Mouse (Mus musculus): ENCODE results near the gene Odf2.
A peak's percentile ranks its signal among the peaks of the same experiment; 100 is the strongest.

The Odf2 gene

DNA sequence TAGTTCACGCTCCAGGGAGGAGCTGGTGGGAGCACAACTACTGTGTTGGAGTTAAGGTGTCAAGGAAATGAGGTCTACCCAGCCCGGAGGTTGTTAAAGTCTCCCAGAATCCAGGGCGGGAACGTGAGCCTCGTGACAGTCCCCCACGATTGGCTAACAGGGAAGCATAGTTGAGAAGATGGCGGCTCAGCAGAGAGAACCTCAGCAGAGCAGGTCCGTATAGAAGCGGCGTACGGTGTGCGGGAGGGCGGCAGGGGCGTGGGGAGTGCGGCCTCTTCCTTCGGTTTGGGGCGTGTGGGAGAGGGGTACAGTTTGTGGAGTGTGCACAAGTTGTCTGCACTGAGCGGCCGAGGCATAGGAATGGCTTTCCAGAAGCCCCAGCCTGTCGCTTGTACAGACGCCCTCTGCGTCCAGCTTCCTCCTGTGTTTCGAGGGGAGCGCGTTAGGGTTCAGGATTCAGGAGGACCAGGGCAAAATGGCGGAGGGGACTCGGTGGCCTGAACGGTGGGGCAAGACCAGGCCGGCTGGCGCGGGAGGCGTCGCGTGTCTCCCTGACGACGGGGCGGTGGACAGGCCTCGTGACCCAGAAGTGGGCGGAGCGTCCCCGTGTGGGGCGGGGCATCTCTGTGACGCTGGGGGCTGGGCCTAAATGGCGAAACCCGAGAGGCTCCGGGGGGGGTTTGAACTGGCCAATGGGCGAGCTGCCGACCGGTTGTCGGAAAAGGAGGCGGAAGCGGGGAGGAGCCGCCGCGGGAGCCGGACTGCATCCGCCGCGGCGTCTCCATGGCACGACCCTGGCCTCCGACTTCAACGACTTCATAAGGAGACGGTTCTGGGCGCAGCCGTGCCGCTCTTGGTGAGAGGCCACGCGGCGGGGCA is at the start of gene Odf2:
Gene Odf2 (plus strand): TSS at position 156 of the 879 bp plus-strand sequence.
- DNase-seq (ENCODE audit: low read depth, low spot score) = peak; percentile 99

- DNase-seq (ENCODE audit: low read depth, low spot score) = no peak
Observed at GRCm38 (mm10) chr2:29839460-29839859, 49.6 kb upstream of the Odf2 start.

DNA sequence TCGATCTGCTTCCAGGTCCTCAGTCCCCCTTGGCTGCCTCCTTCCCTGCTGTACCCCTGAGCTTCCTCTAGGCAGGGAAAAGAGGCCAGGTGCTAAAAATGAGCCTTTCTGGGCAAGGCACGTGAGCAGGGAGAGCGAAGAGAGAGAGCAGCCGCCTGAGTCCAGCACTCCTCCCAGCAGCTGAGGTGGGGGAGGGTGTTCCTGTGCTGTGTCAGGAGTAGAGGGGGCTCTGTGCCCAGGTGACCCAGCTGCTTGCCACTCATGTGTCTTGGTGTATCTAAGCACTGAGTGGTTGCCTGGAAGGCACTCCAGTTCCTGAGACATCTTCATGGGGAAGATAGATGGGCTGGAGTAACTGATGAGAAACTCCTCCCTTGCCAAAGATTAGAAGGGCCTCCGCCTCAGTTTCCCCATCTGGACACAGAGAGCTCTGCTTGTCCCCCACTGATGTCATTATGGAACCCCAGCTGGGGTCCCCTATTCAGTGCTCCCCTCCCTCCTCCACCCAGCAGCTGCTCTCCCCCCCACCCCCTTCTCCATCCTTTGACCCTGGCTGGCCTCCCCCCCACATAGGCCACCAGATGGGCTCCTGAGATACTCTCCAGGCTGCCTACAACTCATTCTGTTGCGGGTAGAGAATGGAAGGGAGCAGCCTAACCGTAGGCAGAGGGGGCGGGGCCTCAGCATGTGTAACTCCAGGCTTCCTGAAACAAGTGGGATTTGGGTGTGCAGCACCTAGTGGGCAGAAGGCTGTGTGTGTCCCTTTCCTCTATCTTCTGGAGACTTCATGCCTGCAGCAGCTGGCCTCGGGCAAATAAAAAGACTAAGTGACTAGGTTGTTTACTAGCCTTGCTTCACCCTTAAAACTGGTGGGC is 45.6 kb upstream of the Odf2 start:
- DNase-seq (ENCODE audit: low read depth, low spot score) = no peak

DNA sequence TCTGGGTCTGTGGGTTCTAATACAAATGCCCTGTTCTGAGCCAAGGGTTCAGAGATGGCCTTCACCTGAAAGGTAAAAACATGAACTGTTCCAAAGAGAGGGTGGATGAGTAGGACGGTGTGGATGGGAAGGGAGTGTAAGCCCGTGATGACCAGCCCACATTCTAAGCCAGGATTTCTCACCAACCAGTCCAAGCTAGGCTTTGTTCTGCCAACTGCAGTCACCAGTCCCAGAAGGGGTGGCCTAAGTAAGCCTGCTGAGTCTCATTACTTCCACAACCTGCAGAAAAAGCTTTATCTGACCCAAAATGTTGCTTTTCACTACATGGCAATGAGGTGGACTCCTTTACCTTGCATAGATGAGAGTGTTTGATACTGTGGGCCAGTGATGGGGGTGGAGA is 44.9 kb upstream of the Odf2 start:
- DNase-seq (ENCODE audit: low read depth, low spot score) = no peak

GRCm38 (mm10) chr2:29844661-29845060 is 44.4 kb upstream of the Odf2 start:
- no peak for DNase-seq (ENCODE audit: low read depth, low spot score)

DNA sequence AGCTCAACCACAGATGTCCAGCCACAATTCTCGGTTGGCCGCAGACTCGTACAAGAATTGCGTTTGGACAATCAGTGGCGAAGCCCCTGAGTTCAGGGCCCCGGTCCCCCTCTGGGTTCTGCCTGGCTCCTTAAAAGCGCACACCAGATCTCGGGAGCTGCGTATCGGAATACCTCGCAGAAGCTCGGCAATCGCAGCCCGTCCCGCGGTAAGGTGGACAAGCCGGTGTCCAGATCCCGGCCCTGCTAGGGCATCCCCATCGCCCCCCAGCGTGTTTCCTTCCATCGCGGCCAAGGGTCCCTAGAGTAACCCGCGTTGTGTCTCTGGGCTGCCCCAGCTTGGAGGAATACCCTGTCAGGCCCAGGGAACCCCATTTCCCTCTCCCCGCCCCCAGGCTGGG is 43.4 kb upstream of the Odf2 start:
- DNase-seq (ENCODE audit: low read depth, low spot score) = no peak

DNA sequence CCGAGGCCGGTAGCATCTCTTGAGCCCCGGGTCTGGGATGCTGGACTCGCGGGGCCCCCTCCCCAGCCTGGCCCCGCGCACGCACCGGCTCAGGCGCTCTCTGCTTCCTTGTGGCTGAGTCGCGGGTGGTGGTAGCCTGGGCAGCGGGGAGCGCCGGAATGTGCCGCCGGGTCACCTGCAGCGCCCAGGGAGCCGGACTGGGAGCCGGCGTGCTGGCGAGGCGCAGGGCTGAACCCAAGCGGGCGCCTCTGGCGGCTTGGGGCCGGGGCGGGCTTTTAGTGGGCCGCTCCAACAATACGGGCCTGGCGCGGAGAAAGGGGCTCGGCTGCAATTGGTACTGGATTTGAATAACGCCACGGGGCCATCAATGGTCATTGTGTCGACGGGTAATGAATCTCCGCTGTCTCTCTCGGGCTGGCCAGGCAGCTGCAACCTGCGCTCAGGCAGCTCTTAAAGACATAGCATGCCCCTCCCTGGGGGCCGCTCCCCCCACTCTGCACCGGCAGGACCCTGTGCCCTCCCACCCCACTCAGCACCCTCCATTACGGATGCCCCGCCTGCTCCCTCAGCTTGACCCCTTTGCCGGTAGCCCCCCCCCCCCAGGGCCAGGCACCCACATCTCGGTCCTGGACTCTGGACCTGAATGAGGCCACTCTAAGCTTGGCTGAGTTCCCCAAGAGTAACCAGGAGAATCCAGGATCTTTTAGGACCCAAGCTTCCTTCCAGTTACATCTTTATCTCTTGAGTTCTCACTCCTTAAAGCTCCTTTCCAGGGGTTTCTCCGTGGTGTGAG is 42.8 kb upstream of the Odf2 start:
- DNase-seq (ENCODE audit: low read depth, low spot score) = no peak

DNA sequence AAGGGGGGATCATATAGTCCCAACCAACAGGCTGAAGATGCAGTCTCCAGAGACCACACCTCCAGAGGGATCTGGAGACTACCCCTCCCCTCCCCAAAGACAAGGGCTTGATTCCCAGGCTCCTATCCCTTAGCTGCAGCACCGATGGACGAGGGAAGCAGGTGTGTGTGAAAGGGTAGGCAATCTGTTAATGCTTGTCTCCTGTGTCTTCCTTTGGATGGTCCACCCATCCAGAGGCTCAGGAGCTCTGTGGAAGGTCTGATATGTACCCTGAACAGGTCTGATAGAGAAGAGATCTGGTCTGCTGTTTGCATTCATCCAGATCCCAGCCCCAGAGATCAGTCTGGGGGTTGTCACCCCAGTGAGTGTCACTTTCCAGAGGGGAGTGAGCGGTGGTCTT is 42.1 kb upstream of the Odf2 start:
- DNase-seq (ENCODE audit: low read depth, low spot score) = no peak

GRCm38 (mm10) chr2:29849041-29849440 is 40.0 kb upstream of the Odf2 start:
- no peak for DNase-seq (ENCODE audit: low read depth, low spot score)

DNA sequence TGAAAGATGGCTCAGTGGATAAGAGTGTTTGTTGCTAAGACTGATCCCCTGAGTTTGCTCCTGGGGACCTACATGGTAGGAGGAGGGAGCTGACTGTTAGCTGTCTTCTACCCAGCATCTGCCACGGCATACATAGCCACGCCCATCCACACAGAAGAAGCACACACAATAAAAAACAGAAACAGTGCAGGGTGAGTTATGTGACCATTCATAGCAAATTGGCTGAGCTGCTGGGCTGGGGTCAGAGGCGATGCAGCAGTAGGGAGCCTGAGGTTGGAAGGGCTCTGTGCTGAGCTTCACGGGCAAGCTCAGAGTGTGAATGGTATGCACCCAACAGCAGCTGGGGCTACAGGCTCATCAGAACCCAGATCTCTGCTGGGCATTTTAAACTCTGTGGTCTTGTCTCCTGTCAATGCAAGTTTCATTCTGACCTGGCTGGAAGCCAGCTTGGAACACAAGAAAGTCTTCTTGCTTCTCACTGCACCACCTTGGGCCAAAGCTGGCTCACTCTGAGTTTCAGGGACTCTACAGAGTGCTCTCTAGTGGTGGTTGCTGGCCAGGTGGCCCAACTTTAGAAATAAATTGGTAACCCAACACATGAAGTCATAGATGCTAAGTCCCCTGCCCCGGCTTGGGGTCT is 39.1 kb upstream of the Odf2 start:
- peak; percentile 24 for DNase-seq (ENCODE audit: low read depth, low spot score)

DNA sequence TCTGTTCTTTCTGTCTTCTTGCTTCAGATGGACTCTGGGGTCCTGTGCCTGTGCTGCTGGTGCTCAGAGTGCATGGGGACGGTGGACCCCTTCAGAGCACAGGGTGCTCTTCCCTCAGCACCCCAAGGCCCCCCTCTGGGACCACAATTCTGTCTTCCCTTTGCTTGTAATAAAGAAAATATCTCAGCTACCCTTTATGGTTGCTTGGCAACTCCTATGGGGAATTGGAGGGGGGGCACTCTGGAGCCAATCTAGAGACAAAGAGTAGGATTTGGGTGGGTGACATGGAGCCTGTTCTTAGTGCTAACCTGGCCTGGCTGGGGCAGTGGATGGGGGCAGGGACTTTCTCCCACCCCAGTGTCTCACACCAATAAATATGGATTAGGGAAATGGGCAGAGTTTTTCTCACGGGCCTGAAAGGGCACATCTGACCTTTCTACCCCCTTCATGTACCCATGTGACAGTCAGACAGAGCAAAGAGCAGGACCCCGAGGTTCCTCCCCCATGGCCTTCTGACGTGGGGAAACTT is 36.0 kb upstream of the Odf2 start:
- DNase-seq (ENCODE audit: low read depth, low spot score) = no peak

DNA sequence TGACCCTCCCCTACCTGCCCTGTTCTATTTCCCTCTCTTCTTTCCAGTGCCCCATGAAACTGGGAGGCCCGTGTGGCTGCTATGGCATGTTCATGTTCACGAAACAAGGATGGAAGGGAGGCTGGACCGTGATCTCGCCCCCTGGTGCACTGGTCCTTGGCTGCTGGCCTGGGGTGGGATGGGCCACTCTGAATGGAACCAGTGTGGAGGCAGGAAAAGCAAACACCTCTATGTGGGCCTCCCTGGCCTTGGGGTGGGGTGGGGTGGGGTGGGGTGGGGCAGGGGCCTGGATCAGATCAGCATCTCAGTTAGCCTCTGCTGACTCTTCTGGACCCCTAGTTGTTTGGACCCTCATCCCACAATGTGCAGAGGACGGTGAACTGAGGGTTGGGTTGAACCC is 35.3 kb upstream of the Odf2 start:
- no peak for DNase-seq (ENCODE audit: low read depth, low spot score)

DNA sequence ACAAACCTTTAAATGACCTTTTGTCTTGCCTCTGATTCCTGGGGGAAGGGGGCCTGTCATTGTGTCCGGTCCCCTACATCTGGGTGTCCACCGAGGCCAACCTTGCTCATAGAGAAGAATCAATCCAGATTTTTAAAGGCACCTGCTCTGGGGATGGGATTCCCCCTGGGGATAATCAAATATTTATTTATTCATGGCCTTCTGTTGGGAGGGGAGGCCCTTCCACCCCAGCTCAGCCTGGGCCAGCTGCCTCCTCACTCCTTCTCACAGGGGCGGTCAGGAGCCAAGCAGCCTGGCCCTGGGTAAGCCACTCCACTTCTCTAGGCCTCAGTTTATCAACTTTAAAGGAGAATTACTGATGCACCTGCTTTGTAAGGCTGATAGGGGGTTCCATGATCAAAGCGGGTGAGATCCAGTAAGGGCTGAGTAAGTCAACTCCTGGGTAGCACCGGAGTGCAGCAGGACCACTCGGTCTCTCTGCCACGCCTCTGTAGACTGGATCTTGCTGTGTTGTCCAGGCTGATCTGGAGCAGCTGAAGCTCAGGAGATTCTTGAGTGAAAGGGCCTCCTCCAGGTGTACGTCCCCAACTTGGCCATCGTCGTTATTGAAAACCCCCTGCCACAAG is 33.3 kb upstream of the Odf2 start:
- no peak for DNase-seq (ENCODE audit: low read depth, low spot score)

DNA sequence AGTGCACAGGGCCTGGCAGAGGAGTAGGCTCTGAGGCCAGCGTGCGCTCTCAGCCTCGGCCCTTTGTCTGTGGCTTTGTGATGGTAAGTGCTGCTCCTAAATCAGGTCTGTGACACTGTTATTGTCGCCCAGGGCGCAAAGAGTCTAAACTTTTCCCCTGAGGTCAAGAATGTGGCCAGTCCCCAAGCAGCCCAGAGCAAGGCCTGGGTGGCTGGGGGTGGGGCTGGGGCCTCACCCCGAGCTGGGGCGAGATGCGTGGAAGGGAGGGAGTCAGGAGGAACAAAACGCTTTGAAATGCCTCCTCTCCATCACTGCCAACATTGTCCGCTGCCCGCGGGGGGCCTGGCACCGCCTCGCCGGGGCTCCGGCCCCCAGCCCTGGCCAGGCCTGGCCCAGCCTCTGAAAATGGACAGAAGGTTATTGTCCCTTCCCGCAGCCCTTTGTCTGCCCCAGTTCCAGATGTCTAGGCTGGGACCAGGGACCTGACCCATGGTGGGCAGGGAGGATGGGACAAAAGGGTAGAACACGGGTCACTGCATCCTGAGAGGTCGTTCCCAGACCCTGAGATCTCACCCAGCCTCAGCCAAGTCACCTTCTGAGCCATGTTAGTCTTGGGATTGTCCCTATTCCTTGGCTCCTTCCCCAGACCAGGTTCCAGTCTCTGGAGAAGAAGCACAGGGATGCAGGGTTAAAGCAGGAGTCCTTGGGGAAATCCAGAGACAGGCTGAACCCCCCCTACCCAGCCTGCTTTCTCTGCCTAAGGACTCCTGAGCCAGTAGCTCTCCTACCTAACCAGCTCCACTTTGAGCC is 32.4 kb upstream of the Odf2 start:
- DNase-seq (ENCODE audit: low read depth, low spot score) = no peak

DNA sequence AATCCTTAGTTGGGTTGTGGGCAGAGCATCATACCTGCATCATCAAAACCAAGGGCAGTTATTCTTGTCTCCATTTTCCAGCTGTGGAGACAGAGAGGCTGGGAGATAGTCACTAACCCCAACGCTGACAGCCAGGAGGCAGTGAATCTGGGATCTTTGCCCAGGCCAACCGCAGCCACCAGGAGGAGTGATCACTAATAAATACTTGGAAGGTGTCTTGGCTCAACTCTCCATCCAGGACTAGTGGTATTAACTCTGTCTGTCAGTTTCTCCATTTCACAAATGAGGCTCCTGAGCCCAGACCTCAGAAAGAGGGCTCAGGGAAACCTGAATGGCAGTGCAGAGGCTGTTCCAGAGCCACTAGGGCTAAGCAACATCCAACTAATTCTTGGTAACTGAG is 31.7 kb upstream of the Odf2 start:
- DNase-seq (ENCODE audit: low read depth, low spot score) = no peak

GRCm38 (mm10) chr2:29857967-29858366 is 31.1 kb upstream of the Odf2 start:
- DNase-seq (ENCODE audit: low read depth, low spot score) = no peak

GRCm38 (mm10) chr2:29858748-29859473 is 30.1 kb upstream of the Odf2 start:
- DNase-seq (ENCODE audit: low read depth, low spot score) = peak; percentile 63

DNA sequence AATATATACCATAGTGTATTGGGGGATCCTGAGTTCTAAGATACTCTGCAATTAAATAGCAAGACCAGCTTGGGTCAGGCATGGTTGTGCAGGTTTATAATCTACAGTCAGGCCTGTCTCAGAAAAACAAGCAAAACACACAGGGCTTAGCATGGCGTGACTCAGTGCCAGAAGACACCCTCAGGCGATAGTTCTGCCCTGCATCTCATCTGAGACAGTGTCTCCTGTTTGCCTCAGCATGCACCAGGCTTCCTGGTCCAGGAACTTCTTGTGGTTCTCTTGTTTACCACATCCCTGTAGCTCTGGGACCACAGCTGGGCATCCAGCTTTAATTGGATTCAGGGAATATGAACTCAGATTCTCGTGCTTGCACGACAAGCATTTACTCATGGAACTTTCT is 23.9 kb upstream of the Odf2 start:
- no peak for DNase-seq (ENCODE audit: low read depth, low spot score)
